Mouse (Mus musculus) T-cell, adult 66 days (primary cell): Measurements from ENCODE around the gene Utp6. TPM values are rescaled to one million over a fixed set of nuclear protein-coding genes. Genes with fewer than 3 reads are reported as not detected.

Experiments used
- total RNA-seq, 2 experiments: library from RNA; stranded (reverse); gene quantifications; 3 replicates in 1 of 2; 4 replicates in 1 of 2; pipeline ENCODE4 v1.2.4; 2023

The Utp6 gene
- total RNA-seq = 10 to 100 TPM; 42.0 to 48.5 TPM

GRCm38 (mm10) chr11:79962125-79962876, at the start of gene Utp6:
Gene Utp6, minus strand, starts transcription at chr11:79962390.

GRCm38 (mm10) chr11:79992592-79993355, 30.6 kb upstream of the Utp6 start, which contains the start of gene Suz12:
Gene Suz12, plus strand, starts transcription at chr11:79993106.

Other genes starting within 250 kb of the Utp6 start
- gene Suz12, start 30.7 kb upstream of the Utp6 start, total RNA-seq = 10 to 100 TPM; 79.4 to 81.8 TPM
- gene Crlf3, start 118.6 kb upstream of the Utp6 start, total RNA-seq = 100 to 1,000 TPM; 246 to 303 TPM
- gene Atad5, start 127.0 kb upstream of the Utp6 start, total RNA-seq = 1 to 10 TPM; 5.7 to 6.0 TPM
- gene Tefm, start 179.8 kb upstream of the Utp6 start, total RNA-seq = 1 to 10 TPM; 6.1 to 7.0 TPM
- gene Adap2, start 191.7 kb upstream of the Utp6 start, total RNA-seq = 1 to 10 TPM in 1 of 2 experiments, under 1 TPM in 1; 0.73 to 2.5 TPM
- 1 to 10 TPM; 5.5 to 6.3 TPM for gene Rnf135, start 221.5 kb upstream of the Utp6 start, total RNA-seq
- gene Rhot1, start 246.6 kb upstream of the Utp6 start, total RNA-seq = 10 to 100 TPM; 45.1 to 49.2 TPM